Mouse (Mus musculus) forebrain, postnatal 0 days (tissue): ENCODE results near the gene Elmod3. TPM values are rescaled to one million over a fixed set of nuclear protein-coding genes. Genes with fewer than 3 reads are reported as not detected.

ENCODE experiments used
- ATAC-seq: fragments of 200-750 bp; cut with Nextera tagmentation; 2 replicates; pipeline ENCODE4 v1.8.0; 2017; ENCODE audit warnings: mild to moderate bottlenecking, moderate library complexity
- DNase-seq: peaks from one replicate; pipeline ENCODE4 v3.0.0-alpha.2; 2015
- H3K27ac ChIP-seq: fragments of 300-500 bp; sonication (generic); 2 replicates; pipeline ENCODE4 v1.5.1; 2014; ENCODE audit warnings: low read depth, mild to moderate bottlenecking, antibody characterized with exemption, low read length, moderate library complexity, mixed read lengths
- H3K27me3 ChIP-seq: fragments of 300-500 bp; sonication (generic); 2 replicates; pipeline ENCODE4 v1.6.1; 2014; ENCODE audit warnings: mild to moderate bottlenecking, low read length, mixed read lengths; ENCODE audit not compliant: insufficient read depth
- H3K36me3 ChIP-seq: fragments of 300-500 bp; sonication (generic); 2 replicates; pipeline ENCODE4 v1.6.1; 2014; ENCODE audit warnings: mild to moderate bottlenecking, moderate library complexity; ENCODE audit not compliant: insufficient read depth
- H3K4me1 ChIP-seq: fragments of 300-500 bp; sonication (generic); 2 replicates; pipeline ENCODE4 v1.6.1; 2014; ENCODE audit warnings: antibody characterized with exemption; ENCODE audit not compliant: insufficient read depth
- H3K4me2 ChIP-seq: fragments of 300-500 bp; sonication (generic); 2 replicates; pipeline ENCODE4 v1.6.1; 2014; ENCODE audit warnings: low read depth, mild to moderate bottlenecking, moderate library complexity
- H3K4me3 ChIP-seq: fragments of 300-500 bp; sonication (generic); 2 replicates; pipeline ENCODE4 v1.5.1; 2014; ENCODE audit warnings: low read depth, low read length, mixed read lengths
- H3K9ac ChIP-seq: fragments of 300-500 bp; sonication (generic); 2 replicates; pipeline ENCODE4 v1.6.1; 2014; ENCODE audit warnings: mild to moderate bottlenecking
- H3K9me3 ChIP-seq: fragments of 300-500 bp; sonication (generic); 2 replicates; pipeline ENCODE4 v1.6.1; 2016; ENCODE audit warnings: low read length
- CTCF ChIP-seq: sonication (generic); IDR thresholded peaks from 2 replicates; pipeline ENCODE4 v1.5.1; 2016; ENCODE audit warnings: antibody characterized with exemption, control low read depth, low read depth
- WGBS: fragments of 180-500 bp; shearing (Covaris S2); extraction: QIAGEN DNeasy Blood & Tissue Kit; methylation state at CpG from one replicate; pipeline ENCODE4 v1.1.7; 2014; 5-methylcytosine and 5-hydroxymethylcytosine counted together
- polyA plus RNA-seq: library from polyadenylated mRNA; unstranded; fragments of >200 nt; fragmentation: Nextera tagmentation; extraction: Ambion mirVana; gene quantifications from 2 replicates; pipeline ENCODE4 v1.2.1, GENCODE M21; 2015
- total RNA-seq: library from RNA; depleted of rRNA; stranded (reverse); fragments of >200 nt; gene quantifications from 2 replicates; pipeline ENCODE4 v1.2.3, GENCODE M21; 2014

Gene Elmod3
- total and polyA plus RNA-seq, 2 experiments from 2014 or later: 13.1 to 18.3 TPM

DNA sequence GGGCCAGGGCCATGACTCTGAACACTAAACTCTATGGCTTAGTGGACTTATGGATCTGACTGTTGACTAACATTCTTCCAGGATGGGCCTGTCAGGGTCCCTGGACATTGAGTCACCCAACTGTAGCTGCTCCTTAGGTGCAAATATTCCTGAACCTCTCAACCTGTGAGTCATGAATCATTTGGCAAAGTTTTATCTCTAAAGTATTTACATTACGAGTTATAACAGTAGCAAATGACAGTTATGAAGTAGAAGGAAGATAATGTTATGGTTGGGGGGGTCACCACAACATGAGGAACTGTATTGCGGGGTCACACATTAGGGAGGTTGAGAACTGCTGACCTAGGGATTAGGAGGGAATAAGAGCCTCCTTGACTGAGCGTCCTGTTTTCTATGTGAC, 50.4 kb downstream of the Elmod3 start:
- no peak for DNase-seq
- no peak overlapping the region for H3K4me3 ChIP-seq
- WGBS: 89% methylated on average over 3 of the region's 3 CpGs
- ATAC-seq: no peak
- H3K9ac ChIP-seq: no peak overlapping the region
- H3K36me3 ChIP-seq: no peaks in the 10 kb centered on the region
- no peaks in the 10 kb centered on the region for H3K9me3 ChIP-seq
- TF ChIP-seq CTCF: no peak
- H3K4me2 ChIP-seq: no peak overlapping the region
- no peak overlapping the region for H3K27ac ChIP-seq
- H3K27me3 ChIP-seq: no peaks in the 10 kb centered on the region
- H3K4me1 ChIP-seq: no peaks in the 10 kb centered on the region; the same call in 1 of the 2 replicates

DNA sequence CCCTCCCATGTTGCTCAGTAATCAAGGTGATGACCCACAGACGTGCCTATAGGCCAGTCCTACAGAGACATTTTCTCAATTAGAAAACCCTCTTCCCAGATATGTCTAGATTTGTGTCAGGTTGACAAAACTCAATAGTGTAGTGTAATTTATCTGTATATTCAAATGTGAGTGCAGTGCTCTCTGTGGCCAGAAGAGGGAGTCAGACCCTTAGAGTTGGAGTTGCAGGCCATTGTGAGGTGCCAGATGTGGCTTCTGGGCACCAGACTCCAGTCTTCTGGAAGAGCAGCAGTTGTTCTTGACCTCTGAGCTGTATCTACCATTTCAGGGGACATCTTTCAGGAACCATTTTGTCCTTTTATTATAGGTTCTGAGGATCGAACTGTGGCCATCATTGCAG, 51.1 kb downstream of the Elmod3 start:
- DNase-seq (no peak), ATAC-seq (no peak)
- Histone ChIP-seq H3K9me3 (no peaks in the 10 kb centered on the region), H3K36me3 (no peaks in the 10 kb centered on the region), H3K4me2 (no peak overlapping the region), H3K9ac (no peak overlapping the region), H3K4me3 (no peak overlapping the region), H3K27ac (no peak overlapping the region), H3K27me3 (no peaks in the 10 kb centered on the region), H3K4me1 (no peaks in the 10 kb centered on the region)
- WGBS: 97% methylated on average over 2 of the region's 2 CpGs
- TF ChIP-seq CTCF: no peak; the same call in 1 of the 2 replicates

DNA sequence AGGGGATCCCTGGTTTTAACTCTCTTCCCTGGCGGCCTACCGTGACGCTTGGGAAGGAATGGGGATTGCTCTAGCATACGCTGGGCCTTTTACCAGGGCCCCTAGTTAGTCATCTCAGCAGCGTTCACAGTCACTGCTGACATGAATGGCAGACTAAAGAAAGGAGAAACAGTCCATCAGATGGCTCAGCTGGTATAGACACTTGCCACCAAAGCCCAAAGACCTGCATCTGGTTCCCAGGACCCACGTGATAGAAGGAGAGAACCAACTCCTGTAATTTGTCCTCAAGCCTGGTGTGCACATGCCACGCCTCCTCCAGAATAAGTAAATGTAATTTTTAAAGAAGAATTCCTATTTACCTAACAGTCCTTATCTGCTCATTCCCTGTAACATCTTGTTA, 52.8 kb downstream of the Elmod3 start:
- 61% methylated on average over 7 of the region's 7 CpGs for WGBS
- no peaks in the 10 kb centered on the region for H3K9me3 ChIP-seq
- TF ChIP-seq CTCF: no peak
- H3K4me1 ChIP-seq: no peaks in the 10 kb centered on the region
- no peak overlapping the region for H3K4me3 ChIP-seq
- H3K4me2 ChIP-seq: no peak overlapping the region
- H3K36me3 ChIP-seq: no peaks in the 10 kb centered on the region
- H3K27me3 ChIP-seq: no peaks in the 10 kb centered on the region
- no peak overlapping the region for H3K9ac ChIP-seq
- H3K27ac ChIP-seq: no peak overlapping the region
- DNase-seq: no peak
- no peak for ATAC-seq

DNA sequence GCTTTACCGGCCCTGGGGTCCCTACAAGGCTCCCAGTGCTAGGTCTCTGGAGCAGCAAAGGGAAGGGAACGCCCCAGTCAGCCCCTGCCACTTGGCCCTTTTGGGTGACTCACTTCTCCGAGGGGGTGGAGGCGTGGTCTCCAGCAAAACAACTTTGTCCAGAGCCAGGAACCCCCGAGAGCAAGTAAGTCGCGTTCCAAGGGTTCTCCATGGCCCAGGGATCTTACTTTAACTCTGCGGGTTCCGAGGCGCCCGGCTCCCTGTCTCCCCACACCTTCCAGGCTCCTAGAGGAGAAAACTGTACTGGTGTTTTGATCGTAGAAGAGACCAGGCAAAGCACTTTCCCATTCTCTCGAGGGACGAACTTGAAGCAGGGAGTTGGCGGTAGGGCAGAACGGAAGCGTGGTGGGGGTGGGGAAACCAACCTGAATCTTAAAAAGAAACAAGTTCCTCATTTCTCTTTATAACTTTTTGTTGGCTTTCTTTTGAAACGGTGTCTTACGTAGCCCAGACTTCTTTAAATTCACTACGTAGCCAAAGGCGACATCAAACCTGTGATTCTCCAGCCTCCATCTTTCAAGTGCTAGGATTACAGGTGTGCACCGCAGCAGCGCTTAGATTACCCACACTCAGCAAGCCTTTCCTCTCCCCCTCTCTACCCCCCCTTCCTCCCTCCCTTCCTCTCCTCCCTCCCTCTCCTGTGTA, 53.8 kb downstream of the Elmod3 start, which contains the start of gene Capg:
TSS of gene Capg (plus strand) at position 109 of the 705 bp plus-strand sequence.
- no peak within 1 kb of the TSS for H3K27ac ChIP-seq

DNA sequence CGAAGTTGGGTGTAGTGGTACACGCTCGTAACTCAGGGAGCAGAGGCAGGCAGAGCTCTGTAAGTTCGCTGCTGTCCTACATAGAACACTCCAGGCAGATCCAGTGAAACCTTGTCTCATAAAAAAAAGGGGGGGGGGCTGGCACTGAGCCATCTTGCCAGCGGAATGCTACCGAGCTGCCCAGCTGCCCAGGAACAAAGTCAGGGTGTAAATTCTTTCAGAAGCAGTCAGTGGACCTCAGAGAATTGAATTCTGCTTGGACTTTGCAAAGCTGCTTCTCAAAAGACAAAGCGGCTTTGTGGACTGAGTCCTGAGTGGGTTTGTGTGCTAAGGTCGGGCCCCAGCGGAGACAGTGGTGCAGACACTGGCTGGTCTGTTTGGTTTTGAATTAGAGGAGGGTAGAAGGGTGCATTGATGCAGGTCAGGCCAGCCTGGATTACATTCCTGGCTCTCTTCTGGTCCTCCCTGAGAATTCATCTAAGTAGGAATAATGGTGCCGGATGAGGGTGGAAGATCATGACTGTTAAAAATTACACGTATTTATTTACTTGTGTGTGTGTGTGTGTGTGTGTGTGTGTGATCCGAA, 54.9 kb downstream of the Elmod3 start:
- Histone ChIP-seq H3K9ac (no peak overlapping the region), H3K4me3 (no peak overlapping the region), H3K9me3 (no peaks in the 10 kb centered on the region), H3K27me3 (no peaks in the 10 kb centered on the region), H3K4me1 (0 out of 2 replicates have a peak, but pooled peaks cover under 1% of the 10 kb centered on the region), H3K36me3 (no peaks in the 10 kb centered on the region), H3K27ac (no peak overlapping the region), H3K4me2 (no peak overlapping the region)
- ATAC-seq (no peak), DNase-seq (no peak)
- WGBS: 59% methylated on average over 12 of the region's 12 CpGs
- TF ChIP-seq CTCF: no peak

More for the DNA sequence above, 53.8 kb downstream of the Elmod3 start, which contains the start of gene Capg:
- peak within 1 kb of the TSS; percentile 3; the same call in 1 of the 2 replicates for H3K4me2 ChIP-seq
- no peak for DNase-seq
- no peak for ATAC-seq
- H3K4me3 ChIP-seq: no peak within 1 kb of the TSS
- no peak for TF ChIP-seq CTCF
- no peak within 1 kb of the TSS for H3K9ac ChIP-seq
- no peaks in the 10 kb centered on the region for H3K36me3 ChIP-seq
- H3K27me3 ChIP-seq: no peaks in the 10 kb centered on the region
- no peaks in the 10 kb centered on the region for H3K4me1 ChIP-seq
- H3K9me3 ChIP-seq: no peaks in the 10 kb centered on the region
- 14% methylated on average over 23 of the region's 23 CpGs for WGBS

DNA sequence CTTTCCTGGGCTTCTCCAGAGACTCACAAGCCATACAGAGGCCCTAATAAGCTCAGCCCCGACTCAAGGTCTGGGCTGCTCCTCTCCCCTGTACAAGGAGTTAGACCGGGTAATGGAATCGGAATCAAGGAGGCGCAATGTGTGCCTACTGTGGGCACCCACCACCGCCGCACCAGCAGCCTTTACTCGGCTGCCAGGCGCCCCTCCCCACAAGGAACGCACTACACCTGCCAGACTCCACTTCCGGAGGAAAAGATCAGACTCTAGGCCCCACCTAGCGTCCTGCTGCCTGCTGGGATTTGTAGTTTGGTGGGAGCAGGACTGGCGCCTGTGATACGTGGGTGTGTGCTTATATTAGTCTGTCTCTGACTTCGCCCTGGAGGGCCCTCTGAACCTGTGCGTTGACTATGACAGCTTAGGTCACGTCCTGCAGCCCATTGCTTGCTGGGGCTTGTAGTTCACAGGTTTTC, 59.6 kb downstream of the Elmod3 start:
- Histone ChIP-seq H3K4me2 (peak overlapping the region; percentile 65), H3K9me3 (no peaks in the 10 kb centered on the region), H3K36me3 (no peaks in the 10 kb centered on the region), H3K4me3 (peak overlapping the region; percentile 42), H3K9ac (peak overlapping the region; percentile 61), H3K4me1 (peaks cover 7% of the 10 kb centered on the region; the same call in 1 of the 2 replicates), H3K27me3 (no peaks in the 10 kb centered on the region), H3K27ac (peak overlapping the region; percentile 47; the same call in 1 of the 2 replicates)
- WGBS: under 1% methylated on average over 16 of the region's 16 CpGs
- DNase-seq (peak; percentile 91), ATAC-seq (peak; percentile 98)
- TF ChIP-seq CTCF: peak; percentile 48

DNA sequence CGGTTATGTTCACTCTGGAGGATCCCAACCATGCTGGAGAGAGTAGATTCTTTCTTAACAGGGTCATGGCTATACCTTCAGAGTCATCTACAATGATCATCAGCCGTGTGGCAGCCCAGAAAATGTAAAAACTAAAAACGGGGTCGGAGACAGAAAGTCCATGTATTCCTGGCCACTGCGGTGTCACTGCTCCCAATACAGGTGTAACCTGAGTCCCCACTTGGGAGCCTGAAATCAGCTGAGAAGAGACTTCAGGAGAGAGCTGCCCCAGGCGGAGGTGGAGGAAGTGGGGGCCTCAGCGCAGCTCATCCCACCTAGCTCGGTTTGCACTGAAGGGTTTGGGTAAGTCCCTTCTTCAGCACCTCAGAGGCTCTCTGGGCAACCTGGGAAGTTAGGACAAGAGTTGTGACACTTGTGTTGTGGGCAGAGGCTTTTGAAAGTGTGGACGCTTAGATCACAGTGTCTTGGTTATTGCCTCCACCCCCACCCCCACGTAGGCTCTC, 60.2 kb downstream of the Elmod3 start:
- H3K9me3 ChIP-seq: no peaks in the 10 kb centered on the region
- no peak for DNase-seq
- 56% methylated on average over 10 of the region's 10 CpGs for WGBS
- peak overlapping the region; percentile 47; the same call in 1 of the 2 replicates for H3K27ac ChIP-seq
- no peaks in the 10 kb centered on the region for H3K36me3 ChIP-seq
- peaks cover 7% of the 10 kb centered on the region; the same call in 1 of the 2 replicates for H3K4me1 ChIP-seq
- peak overlapping the region; percentile 61 for H3K9ac ChIP-seq
- ATAC-seq: no peak
- H3K4me2 ChIP-seq: peak overlapping the region; percentile 65
- no peaks in the 10 kb centered on the region for H3K27me3 ChIP-seq
- H3K4me3 ChIP-seq: peak overlapping the region; percentile 42
- no peak for TF ChIP-seq CTCF
